Mouse (Mus musculus) testis, postnatal 10 days (tissue): ENCODE measurements around the gene Sergef.
"Not testable (repeated sequence)": the region's sequence is repeated elsewhere in the genome, so short reads cannot be mapped to it uniquely, and the experiment has no call there.

Experiments used
- DNase-seq: peaks from one replicate; pipeline ENCODE4 v3.0.0; 2021; ENCODE audit warnings: low spot score

Gene Sergef

GRCm38 (mm10) chr7:46639692-46640031 is at the start of gene Sergef:
TSS of gene Sergef (minus strand) at chr7:46639807.
- peak; percentile 90 for DNase-seq

- no peak for DNase-seq
These were observed 47.2 kb upstream of the Sergef start for GRCm38 (mm10) chr7:46686827-46687226.

- no peak for DNase-seq
These were observed 41.1 kb upstream of the Sergef start for GRCm38 (mm10) chr7:46680732-46681131.

GRCm38 (mm10) chr7:46679044-46679443 is 39.4 kb upstream of the Sergef start:
- not testable (repeated sequence) for DNase-seq

GRCm38 (mm10) chr7:46678417-46678816 is 38.8 kb upstream of the Sergef start:
- no peak for DNase-seq

- DNase-seq, result no peak
These were observed 37.3 kb upstream of the Sergef start for GRCm38 (mm10) chr7:46676808-46677360.

GRCm38 (mm10) chr7:46675886-46676285 is 36.3 kb upstream of the Sergef start:
- no peak for DNase-seq

GRCm38 (mm10) chr7:46675061-46675460 is 35.5 kb upstream of the Sergef start:
- no peak for DNase-seq

- no peak for DNase-seq
These were observed 32.6 kb upstream of the Sergef start, which contains the start of gene Tph1 for GRCm38 (mm10) chr7:46672160-46672672. TSS of gene Tph1 (minus strand) at chr7:46672537.

GRCm38 (mm10) chr7:46667256-46667655 is 27.6 kb upstream of the Sergef start:
- no peak for DNase-seq

- DNase-seq, result peak; percentile 54
These were observed 25.6 kb upstream of the Sergef start for GRCm38 (mm10) chr7:46665236-46665635.

- DNase-seq, result no peak
These were observed 22.0 kb upstream of the Sergef start for GRCm38 (mm10) chr7:46661591-46662090.

- DNase-seq, result no peak
These were observed 12.7 kb upstream of the Sergef start for GRCm38 (mm10) chr7:46652279-46652678.

GRCm38 (mm10) chr7:46650231-46650630 is 10.6 kb upstream of the Sergef start:
- DNase-seq, result not testable (repeated sequence)

- no peak for DNase-seq
These were observed 9.0 kb upstream of the Sergef start for GRCm38 (mm10) chr7:46648431-46649140.

GRCm38 (mm10) chr7:46643172-46643571 is 3.6 kb upstream of the Sergef start:
- DNase-seq, result no peak

GRCm38 (mm10) chr7:46640062-46640461 is 455 bp upstream of the Sergef start:
- no peak for DNase-seq

- peak; percentile 47 for DNase-seq
These were observed 517 bp downstream of the Sergef start for GRCm38 (mm10) chr7:46638889-46639691.

- no peak for DNase-seq
These were observed 11.1 kb downstream of the Sergef start for GRCm38 (mm10) chr7:46628375-46628975.

- no peak for DNase-seq
These were observed 15.6 kb downstream of the Sergef start for GRCm38 (mm10) chr7:46623979-46624378.

GRCm38 (mm10) chr7:46618416-46619110 is 21.0 kb downstream of the Sergef start:
- DNase-seq, result no peak
